Mouse (Mus musculus): Measurements from ENCODE around the gene Wdr90.
"Not testable (repeated sequence)": the region's sequence is repeated elsewhere in the genome, so short reads cannot be mapped to it uniquely, and the experiment has no call there.

The Wdr90 gene

DNA sequence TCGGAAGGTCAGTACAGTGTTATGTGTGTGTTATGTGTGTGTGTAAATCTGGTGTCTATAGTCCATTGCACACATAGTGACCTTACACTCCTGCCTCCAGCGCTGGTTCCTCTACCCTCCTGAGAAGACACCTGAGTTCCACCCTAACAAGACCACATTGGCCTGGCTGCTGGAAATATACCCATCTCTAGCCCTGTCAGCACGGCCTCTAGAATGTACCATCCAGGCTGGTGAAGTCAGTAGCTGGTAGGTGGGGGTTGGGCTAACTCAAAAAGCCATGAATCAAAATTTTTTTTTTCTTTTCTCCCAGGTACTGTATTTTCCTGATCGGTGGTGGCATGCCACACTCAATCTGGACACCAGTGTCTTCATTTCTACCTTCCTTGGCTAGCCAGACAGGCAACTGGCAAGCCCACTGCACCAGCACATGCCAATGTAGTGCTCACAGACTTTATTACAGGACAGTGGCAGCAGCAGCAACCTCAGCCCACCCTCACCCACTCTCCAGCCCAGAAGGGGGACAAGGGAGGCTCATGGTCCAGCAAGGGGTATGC is 31.0 kb downstream of the Wdr90 start:
- no peak for DNase-seq (ENCODE audit: low spot score)

DNA sequence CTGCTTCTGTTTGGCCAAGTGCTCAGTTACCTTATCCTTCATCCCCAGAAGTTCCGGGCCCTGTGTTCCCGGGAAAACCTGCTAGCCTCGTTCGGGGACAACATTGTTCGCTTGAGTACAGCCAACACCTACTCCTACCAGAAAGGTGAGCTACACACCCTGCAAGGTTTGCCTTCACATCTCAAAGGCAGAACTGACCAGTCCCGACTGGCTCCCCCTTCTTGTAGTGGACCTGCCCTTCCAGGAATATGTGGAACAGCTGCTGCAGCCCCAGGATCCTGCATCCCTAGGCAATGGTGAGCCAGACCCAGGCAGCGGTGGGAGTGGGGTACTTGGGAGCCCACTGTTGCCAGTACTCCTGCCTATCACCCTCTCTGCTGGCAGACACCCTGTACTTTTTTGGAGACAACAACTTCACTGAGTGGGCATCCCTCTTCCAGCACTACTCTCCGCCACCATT is 31.7 kb downstream of the Wdr90 start:
- no peak for DNase-seq (ENCODE audit: low spot score)

DNA sequence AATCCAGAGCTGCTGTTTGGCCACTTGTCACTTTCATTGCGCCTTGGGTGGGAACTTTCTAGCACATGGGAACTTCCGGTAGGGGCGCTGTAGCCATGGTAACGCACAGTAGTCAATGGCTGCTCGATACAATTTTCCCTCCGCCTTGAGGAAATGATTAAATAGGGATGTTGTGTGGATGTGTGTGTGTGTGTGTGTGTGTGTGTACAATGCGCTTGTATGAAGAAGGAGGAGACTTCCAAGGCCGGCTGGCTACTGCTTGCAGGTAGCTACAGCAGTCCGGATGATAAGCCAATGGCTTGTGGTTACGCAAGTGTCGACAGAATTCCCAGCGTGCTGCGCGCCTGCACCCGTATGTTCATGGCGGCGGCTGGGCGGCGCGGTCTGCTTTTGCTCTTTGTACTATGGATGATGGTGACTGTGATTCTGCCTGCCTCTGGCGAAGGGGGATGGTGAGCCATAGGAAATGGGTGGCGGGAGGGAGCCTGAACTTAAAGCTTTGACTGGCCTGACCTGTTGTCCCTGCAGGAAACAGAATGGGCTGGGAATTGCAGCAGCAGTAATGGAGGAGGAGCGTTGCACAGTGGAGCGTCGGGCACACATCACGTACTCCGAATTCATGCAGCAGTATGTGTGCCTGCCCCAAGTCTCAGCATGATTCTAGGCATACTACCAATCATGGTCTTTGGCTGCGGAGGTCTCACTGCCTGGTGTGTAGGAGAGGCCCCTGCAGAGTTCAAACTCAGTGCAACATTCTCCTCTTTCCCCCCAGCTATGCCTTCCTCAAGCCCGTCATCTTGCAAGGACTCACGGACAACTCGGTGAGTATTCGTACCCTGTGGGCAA is 32.4 kb downstream of the Wdr90 start, which contains the start of gene Jmjd8:
Gene Jmjd8, plus strand, starts transcription at position 156 of the 846 bp plus-strand sequence.
- DNase-seq (ENCODE audit: low spot score), result peak; percentile 74

DNA sequence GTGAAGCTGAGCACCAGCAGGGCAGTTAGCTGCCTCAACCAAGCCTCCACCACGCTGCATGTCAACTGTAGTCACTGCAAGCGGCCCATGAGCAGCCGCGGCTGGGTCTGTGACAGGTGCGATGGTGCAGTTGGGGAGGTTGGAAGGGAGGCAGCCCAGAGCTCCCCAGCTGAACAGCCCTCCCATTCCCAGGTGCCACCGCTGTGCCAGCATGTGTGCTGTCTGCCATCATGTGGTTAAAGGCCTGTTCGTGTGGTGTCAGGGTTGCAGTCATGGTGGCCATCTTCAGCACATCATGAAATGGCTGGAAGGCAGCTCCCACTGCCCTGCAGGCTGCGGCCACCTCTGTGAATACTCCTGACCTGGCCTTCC is 33.1 kb downstream of the Wdr90 start:
- no peak for DNase-seq (ENCODE audit: low spot score)

DNA sequence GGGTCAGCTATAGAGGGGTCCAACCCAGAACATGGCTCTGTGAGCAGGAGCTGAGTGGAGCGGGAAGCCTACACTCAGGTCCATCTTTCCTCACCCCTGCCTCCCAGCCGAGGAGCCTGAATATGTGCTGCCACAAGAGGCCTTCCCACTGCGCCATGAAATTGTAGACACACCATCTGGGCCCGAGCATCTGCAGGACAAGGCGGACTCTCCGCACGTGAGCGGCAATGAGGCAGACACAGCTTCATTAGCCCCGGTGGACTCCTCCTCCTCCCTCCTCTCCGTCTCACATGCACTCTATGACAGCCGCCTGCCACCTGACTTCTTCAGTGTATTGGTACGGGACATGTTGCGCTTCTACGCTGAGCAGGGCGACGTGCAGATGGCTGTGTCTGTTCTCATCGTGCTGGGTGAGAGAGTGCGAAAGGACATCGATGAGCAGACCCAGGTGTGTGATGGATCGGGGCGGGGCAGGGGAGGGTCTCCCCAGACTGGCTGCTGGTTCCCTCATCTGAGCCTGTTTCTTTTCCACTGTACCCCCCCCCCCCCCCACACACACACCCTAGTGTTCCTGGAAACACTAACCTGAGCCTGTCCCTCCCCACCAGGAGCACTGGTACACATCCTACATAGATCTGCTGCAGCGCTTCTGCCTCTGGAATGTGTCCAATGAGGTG is 33.6 kb downstream of the Wdr90 start:
- no peak for DNase-seq (ENCODE audit: low spot score)

DNA sequence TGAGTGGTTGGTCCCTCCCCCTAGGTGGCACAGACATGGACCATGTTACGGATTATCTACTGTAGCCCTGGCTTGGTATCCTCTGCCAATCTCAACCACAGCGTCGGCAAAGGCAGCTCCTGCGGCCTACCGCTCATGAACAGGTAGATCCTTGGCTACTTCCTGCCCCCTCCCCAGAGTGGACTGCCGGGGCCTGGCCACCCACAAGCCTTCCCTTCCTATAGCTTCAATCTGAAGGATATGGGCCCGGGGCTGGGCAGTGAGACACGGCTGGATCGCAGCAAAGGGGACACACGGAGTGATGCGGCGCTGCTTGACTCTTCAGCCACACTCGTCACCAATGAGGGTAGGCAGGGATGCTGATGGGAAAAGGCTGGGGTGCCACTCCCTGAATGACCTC is 34.3 kb downstream of the Wdr90 start:
- DNase-seq (ENCODE audit: low spot score), result no peak

DNA sequence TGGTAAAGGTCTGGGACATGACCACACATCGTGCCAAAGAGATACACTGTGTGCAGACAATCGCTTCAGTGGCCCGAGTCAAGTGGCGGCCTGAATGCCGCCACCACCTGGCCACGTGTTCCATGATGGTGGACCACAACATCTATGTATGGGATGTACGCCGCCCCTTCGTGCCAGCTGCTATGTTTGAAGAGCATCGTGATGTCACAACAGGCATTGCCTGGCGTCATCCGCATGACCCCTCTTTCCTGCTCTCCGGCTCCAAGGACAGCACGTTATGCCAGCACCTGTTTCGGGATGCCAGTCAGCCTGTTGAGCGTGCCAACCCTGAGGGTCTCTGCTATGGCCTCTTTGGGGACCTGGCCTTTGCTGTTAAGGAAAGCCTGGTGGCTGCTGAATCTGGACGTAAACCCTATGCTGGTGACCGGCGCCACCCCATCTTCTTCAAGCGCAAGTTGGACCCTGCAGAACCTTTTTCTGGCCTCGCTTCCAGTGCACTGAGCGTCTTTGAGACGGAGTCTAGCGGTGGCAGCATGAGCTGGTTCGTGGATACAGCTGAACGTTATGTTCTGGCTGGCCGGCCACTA is 35.2 kb downstream of the Wdr90 start:
- DNase-seq (ENCODE audit: low spot score), result no peak

DNA sequence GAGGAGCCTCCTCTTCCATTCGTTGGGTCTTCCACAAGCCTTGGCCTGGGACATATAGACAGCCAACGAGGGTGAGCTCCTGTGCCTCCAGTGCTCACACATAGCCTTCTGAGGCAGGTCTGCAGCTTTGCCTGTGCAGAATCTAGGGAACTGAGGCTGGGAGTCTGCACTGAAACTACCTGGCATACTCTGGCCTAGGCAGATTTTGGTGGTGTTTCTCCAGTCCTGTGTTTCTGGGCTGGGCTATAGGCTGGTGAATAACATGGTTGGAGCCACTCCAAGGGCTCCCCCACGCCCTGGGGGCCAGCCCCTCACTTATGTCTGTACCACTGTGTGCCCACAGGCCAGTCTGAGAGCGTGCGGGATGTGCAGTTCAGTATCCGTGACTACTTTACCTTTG is 36.0 kb downstream of the Wdr90 start:
- no peak for DNase-seq (ENCODE audit: low spot score)

DNA sequence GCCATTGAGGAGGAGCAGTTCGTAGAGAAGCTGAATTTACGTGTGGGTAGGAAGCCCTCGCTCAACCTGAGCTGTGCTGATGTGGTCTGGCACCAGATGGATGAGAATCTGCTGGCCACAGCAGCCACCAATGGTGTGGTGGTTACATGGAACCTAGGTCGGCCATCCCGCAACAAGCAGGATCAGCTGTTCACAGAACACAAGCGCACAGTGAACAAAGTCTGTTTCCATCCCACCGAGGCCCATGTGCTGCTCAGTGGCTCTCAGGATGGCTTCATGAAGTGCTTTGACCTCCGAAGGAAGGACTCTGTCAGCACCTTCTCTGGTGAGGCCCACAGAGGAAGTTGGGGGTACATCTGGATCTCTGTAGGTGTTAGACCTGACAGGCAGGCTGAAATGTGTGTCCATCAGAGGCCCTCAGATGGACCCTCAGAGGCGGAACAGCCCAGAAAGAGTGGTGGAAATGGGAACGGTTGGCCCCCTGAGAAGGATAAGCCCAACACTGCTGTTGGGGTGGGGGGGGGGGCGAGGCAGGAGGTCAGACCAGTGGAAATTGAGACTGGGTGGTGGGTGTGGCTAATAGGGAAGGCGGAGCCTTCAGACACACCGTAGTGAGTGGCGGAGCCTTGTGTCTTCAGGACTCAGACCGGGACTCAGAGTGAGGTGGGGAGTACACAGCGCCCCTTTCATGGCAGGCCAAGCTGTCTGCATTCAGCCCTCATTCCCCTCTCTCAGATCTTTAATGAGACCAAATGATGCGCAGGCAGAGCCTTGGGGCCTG is 36.7 kb downstream of the Wdr90 start:
- DNase-seq (ENCODE audit: low spot score), result no peak

DNA sequence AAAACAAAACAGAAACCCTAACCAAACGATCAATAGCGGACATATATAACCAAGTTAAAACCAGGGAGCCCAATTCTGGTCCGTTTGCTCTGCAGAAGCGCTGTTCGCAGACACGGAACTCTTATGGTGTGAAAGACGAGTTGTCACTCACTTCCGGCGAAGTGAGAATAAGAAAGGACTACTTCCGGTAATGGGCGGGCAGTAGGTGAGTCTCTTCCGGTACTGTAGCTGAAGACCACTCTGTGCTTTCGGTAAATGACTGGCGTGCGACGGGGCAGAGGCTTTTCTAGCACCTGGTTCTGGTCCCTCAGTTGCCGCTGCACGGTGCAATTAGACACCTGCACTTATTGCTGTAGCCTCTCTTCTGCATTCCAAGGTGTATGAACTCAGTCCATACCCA is 37.8 kb downstream of the Wdr90 start, which contains the start of gene Wdr24:
Gene Wdr24, plus strand, starts transcription at position 176 of the 400 bp plus-strand sequence.
- DNase-seq (ENCODE audit: low spot score), result peak; percentile 76

DNA sequence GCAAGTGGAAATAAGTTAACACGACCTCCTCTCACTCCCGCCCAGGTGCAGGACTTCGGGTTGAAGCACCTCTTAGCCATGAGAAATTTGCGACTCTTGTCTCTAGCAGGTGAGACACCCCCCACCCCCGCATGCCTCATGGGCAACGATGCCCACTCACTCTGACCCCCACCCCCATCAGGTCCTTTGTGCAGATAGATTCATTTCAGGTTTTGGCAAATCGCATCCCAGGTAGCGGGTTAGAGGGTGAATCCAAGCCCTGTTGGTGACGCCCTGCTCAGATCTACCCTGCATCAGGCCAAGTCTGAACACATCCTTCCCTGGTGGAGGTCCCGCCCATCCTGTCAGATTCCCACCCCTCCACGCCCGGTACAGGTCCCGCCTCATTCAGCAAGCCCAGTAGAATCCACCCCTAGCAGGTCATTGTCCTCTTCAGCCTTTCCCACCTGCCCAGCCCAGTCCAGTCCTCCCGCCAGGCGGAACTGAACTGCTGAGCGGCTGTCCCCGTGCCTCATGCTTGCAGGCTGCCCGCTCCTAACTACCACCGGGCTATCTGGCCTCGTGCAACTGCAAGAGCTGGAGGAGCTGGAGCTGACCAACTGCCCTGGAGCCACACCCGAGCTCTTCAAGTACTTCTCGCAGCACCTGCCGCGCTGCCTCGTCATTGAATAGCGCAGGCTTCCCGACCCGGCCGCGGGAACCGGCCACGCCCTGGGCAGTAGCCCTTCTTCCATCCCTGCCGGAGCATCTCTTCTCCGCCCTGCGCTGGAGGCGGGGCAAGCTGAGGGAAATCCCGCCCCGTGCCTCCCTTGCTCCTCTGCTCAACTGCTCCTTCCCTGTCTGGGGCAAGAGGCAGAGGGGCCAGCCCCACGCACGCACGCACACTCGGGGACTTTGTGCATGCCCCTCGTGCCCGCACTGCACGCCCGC is 42.2 kb downstream of the Wdr90 start:
- DNase-seq (ENCODE audit: low spot score), result no peak

DNA sequence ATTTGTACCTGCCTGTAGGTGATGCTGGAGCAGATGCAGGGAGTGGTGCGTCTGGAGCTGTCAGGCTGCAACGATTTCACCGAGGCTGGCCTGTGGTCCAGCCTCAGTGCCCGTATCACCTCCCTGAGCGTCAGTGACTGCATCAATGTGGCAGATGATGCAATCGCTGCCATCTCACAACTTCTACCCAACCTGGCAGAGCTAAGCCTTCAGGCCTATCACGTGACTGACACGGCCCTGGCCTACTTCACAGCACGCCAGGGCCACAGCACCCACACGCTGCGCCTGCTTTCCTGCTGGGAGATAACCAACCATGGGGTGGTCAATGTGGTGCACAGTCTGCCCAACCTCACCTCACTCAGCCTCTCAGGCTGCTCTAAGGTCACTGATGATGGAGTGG is 43.6 kb downstream of the Wdr90 start:
- no peak for DNase-seq (ENCODE audit: low spot score)

DNA sequence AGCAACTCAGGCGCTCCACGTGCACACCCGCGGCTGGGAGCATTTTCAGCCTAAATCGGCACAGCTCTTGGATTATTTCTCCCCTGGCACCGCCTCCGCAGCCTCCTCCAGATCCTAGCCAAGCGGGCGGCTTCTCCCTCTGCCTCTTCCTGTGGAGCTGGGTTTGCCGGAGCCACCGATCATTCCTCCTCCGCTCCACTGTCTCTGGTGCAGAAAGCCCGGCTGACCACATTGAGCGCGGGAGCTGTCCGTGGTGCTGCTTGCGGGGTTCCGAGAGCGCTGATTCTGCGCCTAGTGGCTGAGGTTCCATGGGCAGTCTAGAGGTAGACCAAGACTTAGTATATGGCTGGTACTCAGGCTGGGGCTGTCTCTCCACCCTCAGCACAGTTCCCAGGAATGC is 47.8 kb downstream of the Wdr90 start:
- DNase-seq (ENCODE audit: low spot score), result peak; percentile 87

DNA sequence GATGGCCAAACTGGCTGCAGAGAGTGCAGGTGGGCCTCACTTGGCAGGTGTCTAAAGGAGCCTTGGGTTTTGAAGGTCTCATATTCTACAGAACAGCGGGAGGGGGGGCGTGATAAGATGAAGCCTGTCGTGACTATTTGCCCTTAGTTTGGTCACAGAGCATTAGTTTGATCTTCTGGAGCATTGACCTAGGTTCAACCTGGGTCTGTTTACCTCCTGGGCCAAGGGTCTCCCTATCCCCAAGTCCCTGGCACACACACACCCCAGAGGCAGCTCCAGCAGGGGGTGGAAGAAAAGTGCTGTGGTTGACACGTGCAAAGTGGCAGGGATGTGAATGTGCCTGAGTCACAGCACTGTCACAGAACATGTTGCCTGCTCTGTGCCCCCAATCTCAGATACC is 50.4 kb downstream of the Wdr90 start:
- DNase-seq (ENCODE audit: low spot score), result no peak

DNA sequence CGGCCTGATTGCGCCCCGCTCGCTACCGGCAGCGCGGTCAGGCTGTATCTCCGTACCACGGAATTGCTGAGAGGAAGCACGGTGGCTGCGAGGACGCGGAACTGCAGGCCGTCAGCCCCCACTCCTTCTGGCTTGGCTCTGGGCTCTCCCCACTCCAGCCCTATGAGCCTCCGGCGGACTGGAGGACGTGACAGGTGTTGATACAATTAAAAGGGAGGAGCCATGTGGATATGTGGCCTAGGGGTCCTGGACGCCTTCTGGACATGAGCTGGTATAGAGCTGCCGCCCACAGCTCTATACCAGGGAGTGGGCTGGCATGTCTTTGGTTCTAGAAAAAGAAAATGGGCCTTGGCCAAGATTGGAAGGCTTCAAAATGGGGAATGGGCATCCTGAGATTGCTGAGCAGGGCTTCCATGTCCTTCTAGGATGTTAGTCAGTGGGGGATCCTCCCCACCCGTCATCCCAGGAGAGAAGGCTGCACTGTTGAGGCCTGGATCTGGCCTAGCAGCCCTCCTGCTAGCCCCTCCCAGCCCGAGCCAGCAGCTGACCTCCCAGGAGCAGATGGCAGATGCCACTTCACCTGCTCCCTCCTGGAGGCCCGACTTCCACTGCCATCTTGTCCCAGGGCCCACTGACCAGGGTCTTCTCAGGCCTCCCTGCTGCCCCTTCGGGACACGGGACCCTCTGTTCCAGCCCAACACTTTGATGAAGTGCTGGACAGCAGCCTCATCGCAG is 51.5 kb downstream of the Wdr90 start:
- no peak for DNase-seq (ENCODE audit: low spot score)

DNA sequence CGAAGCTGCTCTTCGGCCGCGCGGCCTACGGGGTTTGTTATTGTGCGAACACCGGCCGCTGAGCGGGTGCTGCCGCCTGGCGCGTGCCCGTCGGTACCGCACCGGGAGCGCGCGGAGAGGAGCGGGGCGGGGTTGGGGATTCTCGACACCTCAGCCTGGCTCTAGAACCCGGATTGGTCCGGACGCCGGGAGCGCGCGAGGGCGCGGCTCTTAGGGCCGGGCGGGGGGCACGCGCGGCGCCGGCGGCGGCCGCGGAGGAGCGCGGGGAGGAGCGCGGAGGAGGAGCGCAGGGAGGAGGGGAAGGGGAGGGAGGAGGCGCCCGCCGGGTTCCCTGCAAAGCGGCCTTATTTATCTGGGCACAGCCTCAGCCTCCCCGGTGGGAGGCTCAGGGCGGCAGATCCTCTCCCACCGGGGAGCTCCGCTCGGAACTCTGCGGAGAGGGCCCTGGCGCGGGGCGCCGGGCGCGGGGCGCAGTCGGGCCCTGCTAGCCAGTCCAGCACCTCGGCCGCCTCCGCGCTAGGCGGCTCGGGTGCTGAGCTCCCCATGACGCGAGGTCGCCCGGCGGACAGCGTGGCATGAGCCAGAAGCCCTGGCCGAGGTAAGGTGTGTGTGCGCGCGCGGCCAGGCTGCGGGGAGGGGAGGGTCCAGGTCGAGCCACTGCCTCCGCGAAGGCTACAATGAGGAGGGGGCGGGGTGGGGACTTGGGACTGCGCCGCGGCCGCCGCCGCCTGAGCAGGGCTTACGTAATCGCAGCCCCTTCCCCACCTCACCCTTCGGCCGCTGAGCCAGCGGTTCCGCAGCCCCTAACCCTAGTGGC is 52.3 kb downstream of the Wdr90 start, which contains the start of gene Fbxl16:
Gene Fbxl16, plus strand, starts transcription at position 297 of the 817 bp plus-strand sequence.
- DNase-seq (ENCODE audit: low spot score), result peak; percentile 70

DNA sequence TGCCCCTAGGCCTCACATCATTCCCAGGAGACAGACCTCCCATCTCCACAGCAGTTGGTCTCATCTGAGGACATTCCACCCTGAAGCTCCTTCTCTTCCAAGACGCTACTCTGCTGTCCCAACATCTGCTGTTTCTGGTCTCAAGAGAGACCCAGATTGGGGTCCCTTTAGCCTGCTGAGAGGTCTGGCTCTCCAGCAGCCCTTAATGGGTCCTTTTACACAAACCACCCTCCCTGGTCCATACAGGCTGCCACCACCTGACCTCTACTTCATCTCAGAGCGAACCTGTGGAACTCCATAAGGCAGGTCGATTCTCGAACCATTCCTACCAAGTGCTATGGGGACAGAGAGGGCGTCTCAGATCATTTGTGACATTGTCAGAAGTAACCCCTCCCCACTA is 53.3 kb downstream of the Wdr90 start:
- DNase-seq (ENCODE audit: low spot score), result no peak

DNA sequence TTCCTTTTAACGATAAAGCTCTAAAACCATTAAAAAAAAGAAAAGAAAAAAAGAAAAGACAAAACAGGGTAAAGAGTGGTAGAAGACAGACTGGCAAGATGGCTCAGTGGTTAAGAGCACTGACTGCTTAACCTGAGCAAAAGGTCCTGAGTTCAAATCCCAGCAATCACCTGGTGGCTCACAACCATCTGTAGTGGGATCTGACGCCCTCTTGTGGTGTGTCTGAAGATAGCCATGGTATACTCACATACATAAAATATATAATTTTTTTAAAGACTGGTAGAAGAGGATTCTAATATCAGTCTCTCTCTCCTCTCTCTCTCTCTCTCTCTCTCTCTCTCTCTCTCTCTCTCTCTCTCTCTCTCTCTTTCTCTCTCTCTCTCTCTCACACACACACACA is 53.8 kb downstream of the Wdr90 start:
- not testable (repeated sequence) for DNase-seq (ENCODE audit: low spot score)

DNA sequence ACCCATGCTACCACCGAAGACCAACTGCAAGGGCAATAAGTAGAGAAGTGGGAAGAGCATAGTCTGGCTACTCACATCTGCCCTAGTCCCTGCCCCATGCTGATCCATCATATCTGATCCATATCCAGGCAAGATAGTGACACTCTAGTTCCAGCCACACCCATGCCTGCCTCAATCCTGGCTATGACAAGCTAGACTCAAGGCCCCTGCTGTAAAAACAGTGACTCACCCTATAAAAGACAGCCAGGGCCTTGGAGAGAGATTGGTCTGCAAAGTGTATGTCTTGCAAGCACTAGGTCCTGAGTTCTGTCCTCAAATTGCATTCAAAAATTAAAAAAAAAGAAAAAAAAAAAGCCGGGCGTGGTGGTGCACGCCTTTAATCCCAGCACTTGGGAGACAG is 54.8 kb downstream of the Wdr90 start:
- no peak for DNase-seq (ENCODE audit: low spot score)
